Mouse (Mus musculus) midbrain, embryonic 14.5 days (tissue): ENCODE data around the gene Ubxn11. TPM values are rescaled to one million over a fixed set of nuclear protein-coding genes. Genes with fewer than 3 reads are reported as not detected.
A peak's percentile ranks its signal among the peaks of the same experiment; 100 is the strongest.

ENCODE experiments used
- ATAC-seq: fragments of 200-750 bp; cut with Nextera tagmentation; 2 replicates; pipeline ENCODE4 v1.8.0; 2017; ENCODE audit warnings: moderate number of reproducible peaks, moderate library complexity; ENCODE audit not compliant: low FRiP score, low TSS enrichment
- DNase-seq: peaks from one replicate; pipeline ENCODE4 v3.0.0-alpha.2; 2015
- H3K27ac ChIP-seq: fragments of 300-500 bp; sonication (generic); replicated peaks from 2 replicates; pipeline ENCODE4 v1.5.1; 2014; ENCODE audit warnings: mild to moderate bottlenecking, low read depth, low read length, moderate library complexity
- H3K27me3 ChIP-seq: fragments of 300-500 bp; sonication (generic); 2 replicates; pipeline ENCODE4 v1.6.1; 2014; ENCODE audit warnings: low read length, control low read depth, mixed read lengths; ENCODE audit not compliant: control insufficient read depth, insufficient read depth
- H3K36me3 ChIP-seq: fragments of 300-500 bp; sonication (generic); 2 replicates; pipeline ENCODE4 v1.6.1; 2014; ENCODE audit warnings: low read length, control low read depth; ENCODE audit not compliant: control insufficient read depth, insufficient read depth
- H3K4me1 ChIP-seq: fragments of 300-500 bp; sonication (generic); 2 replicates; pipeline ENCODE4 v1.6.1; 2014; ENCODE audit warnings: mild to moderate bottlenecking, antibody characterized with exemption, low read length, control low read depth; ENCODE audit not compliant: control insufficient read depth, insufficient read depth
- H3K4me2 ChIP-seq: fragments of 300-500 bp; sonication (generic); 2 replicates; pipeline ENCODE4 v1.6.1; 2014; ENCODE audit warnings: mild to moderate bottlenecking, low read length, moderate library complexity
- H3K4me3 ChIP-seq: fragments of 300-500 bp; sonication (generic); replicated peaks from 2 replicates; pipeline ENCODE4 v1.5.1; 2014; ENCODE audit warnings: low read depth, low read length
- H3K9ac ChIP-seq: fragments of 300-500 bp; sonication (generic); replicated peaks from 2 replicates; pipeline ENCODE4 v1.6.1; 2014; ENCODE audit warnings: mild to moderate bottlenecking, low read length, moderate library complexity
- H3K9me3 ChIP-seq: fragments of 300-500 bp; sonication (generic); 2 replicates; pipeline ENCODE4 v1.6.1; 2016; ENCODE audit warnings: low read length, control low read depth, mixed read lengths; ENCODE audit not compliant: control insufficient read depth
- WGBS: fragments of 180-500 bp; shearing (Covaris S2); extraction: QIAGEN DNeasy Blood & Tissue Kit; methylation state at CpG from one replicate; pipeline ENCODE4 v1.1.7; 2014; 5-methylcytosine and 5-hydroxymethylcytosine counted together
- polyA plus RNA-seq: library from polyadenylated mRNA; unstranded; fragments of >200 nt; fragmentation: Nextera tagmentation; extraction: Ambion mirVana; gene quantifications from 2 replicates; pipeline ENCODE4 v1.2.1, GENCODE M21; 2014

Ubxn11 gene
- polyA plus RNA-seq, 1 experiment from 2014 or later = 11.7 TPM

GRCm38 (mm10) chr4:134084999-134085398 lies 17.4 kb upstream of the Ubxn11 start:
- Histone ChIP-seq H3K9me3 (no peaks in the 10 kb centered on the region), H3K4me2 (no peak overlapping the region), H3K4me3 (no peak overlapping the region), H3K27me3 (peaks cover 23% of the 10 kb centered on the region), H3K9ac (no peak overlapping the region), H3K27ac (no peak overlapping the region), H3K4me1 (peaks cover 8% of the 10 kb centered on the region; the same call in 1 of the 2 replicates), H3K36me3 (no peaks in the 10 kb centered on the region)
- WGBS = 88% methylated on average over 4 of the region's 4 CpGs
- ATAC-seq (no peak), DNase-seq (no peak)

GRCm38 (mm10) chr4:134087412-134087811 lies 15.0 kb upstream of the Ubxn11 start:
- 56% methylated on average over 7 of the region's 7 CpGs for WGBS
- H3K27me3 ChIP-seq = peaks cover 7% of the 10 kb centered on the region; the same call in 1 of the 2 replicates
- no peaks in the 10 kb centered on the region for H3K4me1 ChIP-seq
- H3K27ac ChIP-seq = no peak overlapping the region
- no peak overlapping the region for H3K4me3 ChIP-seq
- H3K9me3 ChIP-seq = no peaks in the 10 kb centered on the region
- H3K4me2 ChIP-seq = no peak overlapping the region
- no peak overlapping the region for H3K9ac ChIP-seq
- ATAC-seq = no peak
- peak; percentile 77 for DNase-seq
- no peaks in the 10 kb centered on the region for H3K36me3 ChIP-seq

GRCm38 (mm10) chr4:134089029-134089428 lies 13.3 kb upstream of the Ubxn11 start:
- Histone ChIP-seq H3K4me1 (no peaks in the 10 kb centered on the region), H3K27me3 (no peaks in the 10 kb centered on the region), H3K4me3 (no peak overlapping the region), H3K9ac (no peak overlapping the region), H3K9me3 (no peaks in the 10 kb centered on the region), H3K27ac (no peak overlapping the region), H3K4me2 (no peak overlapping the region), H3K36me3 (no peaks in the 10 kb centered on the region)
- ATAC-seq (no peak), DNase-seq (no peak)
- WGBS = 82% methylated on average over 9 of the region's 9 CpGs

DNA sequence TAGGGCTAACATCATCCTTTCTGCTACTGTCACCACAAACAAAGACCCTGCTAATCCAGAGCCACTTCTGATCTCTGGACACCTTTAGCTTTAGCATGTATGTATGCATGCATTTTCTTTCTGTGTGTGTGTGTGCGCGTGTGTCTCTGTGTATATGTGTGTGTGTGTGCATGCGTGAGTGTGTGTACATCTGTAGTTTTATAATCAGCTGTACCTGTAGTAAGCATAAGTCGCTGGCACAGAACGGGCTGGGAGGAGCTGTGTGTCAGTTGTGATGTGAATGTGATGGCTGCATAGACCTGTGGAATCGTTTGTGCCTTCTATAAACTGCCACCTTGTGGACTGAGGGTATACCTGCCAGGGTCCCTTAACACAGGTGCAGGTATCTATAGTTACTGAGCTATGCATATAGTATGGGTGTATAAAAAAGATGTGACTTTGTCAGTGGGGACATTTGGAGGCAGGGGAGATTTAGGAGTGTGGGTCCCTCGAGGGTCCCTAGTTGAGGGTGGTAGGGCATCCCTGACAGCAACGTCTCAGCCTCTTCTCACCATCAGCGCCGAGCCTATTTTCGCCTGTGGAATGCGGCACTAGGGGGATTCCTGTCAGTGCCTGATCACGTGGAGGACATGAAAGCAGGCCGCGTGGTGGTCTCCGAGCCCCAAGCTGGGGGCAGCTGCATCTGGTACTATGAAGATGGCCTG lies 11.7 kb upstream of the Ubxn11 start:
- no peaks in the 10 kb centered on the region for H3K9me3 ChIP-seq
- H3K4me1 ChIP-seq = no peaks in the 10 kb centered on the region
- no peak overlapping the region for H3K4me3 ChIP-seq
- no peak overlapping the region for H3K4me2 ChIP-seq
- DNase-seq (no peak), ATAC-seq (no peak)
- no peaks in the 10 kb centered on the region for H3K36me3 ChIP-seq
- no peak overlapping the region for H3K9ac ChIP-seq
- 86% methylated on average over 16 of the region's 16 CpGs for WGBS
- no peaks in the 10 kb centered on the region for H3K27me3 ChIP-seq
- no peak overlapping the region for H3K27ac ChIP-seq

- 93% methylated on average over 6 of the region's 6 CpGs for WGBS
Measured at GRCm38 (mm10) chr4:134091225-134091529, 11.2 kb upstream of the Ubxn11 start.

GRCm38 (mm10) chr4:134092382-134093288 lies 9.7 kb upstream of the Ubxn11 start:
- 73% methylated on average over 6 of the region's 6 CpGs for WGBS

More at GRCm38 (mm10) chr4:134091225-134091529, 11.2 kb upstream of the Ubxn11 start:
- Histone ChIP-seq H3K4me2 (no peak overlapping the region), H3K9ac (no peak overlapping the region), H3K36me3 (no peaks in the 10 kb centered on the region), H3K27me3 (no peaks in the 10 kb centered on the region), H3K9me3 (no peaks in the 10 kb centered on the region), H3K4me3 (no peak overlapping the region), H3K4me1 (no peaks in the 10 kb centered on the region), H3K27ac (no peak overlapping the region)
- DNase-seq (no peak), ATAC-seq (no peak)

DNA sequence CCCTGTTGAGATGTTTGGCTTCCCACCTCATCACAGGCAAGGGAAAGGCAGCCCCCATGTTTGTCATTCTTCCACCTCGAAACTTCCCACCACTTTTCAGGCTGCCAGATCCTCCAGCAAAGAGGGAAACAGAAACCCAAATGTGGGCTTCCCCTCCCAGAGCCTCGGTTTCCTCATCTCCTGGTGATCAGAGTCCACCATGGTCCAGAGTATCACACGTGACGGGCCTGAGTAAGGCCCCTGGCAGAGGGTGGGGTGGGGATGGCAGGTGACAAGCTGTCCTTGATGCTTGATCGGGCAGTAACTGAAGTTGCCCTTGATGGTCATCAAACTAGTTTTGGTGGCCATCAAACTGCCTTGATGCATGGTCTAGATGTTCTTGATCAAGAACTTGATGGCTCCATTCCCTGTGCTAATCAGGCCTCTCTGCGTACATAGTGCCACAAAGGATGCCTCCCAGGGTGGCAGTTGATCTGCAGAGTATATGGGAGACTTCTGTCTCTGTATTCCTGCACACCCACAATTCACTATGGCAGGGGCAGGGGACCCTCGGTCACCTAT lies 8.3 kb upstream of the Ubxn11 start:
- no peaks in the 10 kb centered on the region for H3K27me3 ChIP-seq
- no peak for DNase-seq
- H3K36me3 ChIP-seq = no peaks in the 10 kb centered on the region
- no peak overlapping the region for H3K4me2 ChIP-seq
- no peak overlapping the region for H3K27ac ChIP-seq
- no peaks in the 10 kb centered on the region for H3K4me1 ChIP-seq
- no peak overlapping the region for H3K4me3 ChIP-seq
- H3K9ac ChIP-seq = no peak overlapping the region
- no peak for ATAC-seq
- no peaks in the 10 kb centered on the region for H3K9me3 ChIP-seq
- WGBS = 88% methylated on average over 7 of the region's 7 CpGs

More at GRCm38 (mm10) chr4:134092382-134093288, 9.7 kb upstream of the Ubxn11 start:
- no peak overlapping the region for H3K27ac ChIP-seq
- no peak overlapping the region for H3K9ac ChIP-seq
- H3K9me3 ChIP-seq = no peaks in the 10 kb centered on the region
- H3K4me1 ChIP-seq = no peaks in the 10 kb centered on the region
- H3K4me3 ChIP-seq = no peak overlapping the region
- H3K36me3 ChIP-seq = no peaks in the 10 kb centered on the region
- no peak overlapping the region for H3K4me2 ChIP-seq
- ATAC-seq (no peak), DNase-seq (peak; percentile 36)
- H3K27me3 ChIP-seq = no peaks in the 10 kb centered on the region

GRCm38 (mm10) chr4:134094923-134095547 lies 7.3 kb upstream of the Ubxn11 start, which contains the start of gene Cd52:
Gene Cd52, minus strand, starts transcription at chr4:134095082.
- no peak within 1 kb of the TSS for H3K4me2 ChIP-seq
- 48% methylated on average over 3 of the region's 3 CpGs for WGBS
- no peak within 1 kb of the TSS for H3K9ac ChIP-seq

More at GRCm38 (mm10) chr4:134094923-134095547, 7.3 kb upstream of the Ubxn11 start, which contains the start of gene Cd52:
- Histone ChIP-seq H3K36me3 (no peaks in the 10 kb centered on the region), H3K4me1 (no peaks in the 10 kb centered on the region), H3K9me3 (no peaks in the 10 kb centered on the region), H3K4me3 (no peak within 1 kb of the TSS), H3K27me3 (no peaks in the 10 kb centered on the region), H3K27ac (no peak within 1 kb of the TSS)
- no peak for ATAC-seq
- DNase-seq = no peak
